Mouse (Mus musculus): ENCODE measurements around the gene Hist1h4a.
A peak's percentile ranks its signal among the peaks of the same experiment; 100 is the strongest.
"Not testable (repeated sequence)": the region's sequence is repeated elsewhere in the genome, so short reads cannot be mapped to it uniquely, and the experiment has no call there.

The Hist1h4a gene

GRCm38 (mm10) chr13:23760972-23761864 lies at the start of gene Hist1h4a:
TSS of gene Hist1h4a (minus strand) at chr13:23761230.
- peak; percentile 93 for DNase-seq (ENCODE audit: low spot score)

DNA sequence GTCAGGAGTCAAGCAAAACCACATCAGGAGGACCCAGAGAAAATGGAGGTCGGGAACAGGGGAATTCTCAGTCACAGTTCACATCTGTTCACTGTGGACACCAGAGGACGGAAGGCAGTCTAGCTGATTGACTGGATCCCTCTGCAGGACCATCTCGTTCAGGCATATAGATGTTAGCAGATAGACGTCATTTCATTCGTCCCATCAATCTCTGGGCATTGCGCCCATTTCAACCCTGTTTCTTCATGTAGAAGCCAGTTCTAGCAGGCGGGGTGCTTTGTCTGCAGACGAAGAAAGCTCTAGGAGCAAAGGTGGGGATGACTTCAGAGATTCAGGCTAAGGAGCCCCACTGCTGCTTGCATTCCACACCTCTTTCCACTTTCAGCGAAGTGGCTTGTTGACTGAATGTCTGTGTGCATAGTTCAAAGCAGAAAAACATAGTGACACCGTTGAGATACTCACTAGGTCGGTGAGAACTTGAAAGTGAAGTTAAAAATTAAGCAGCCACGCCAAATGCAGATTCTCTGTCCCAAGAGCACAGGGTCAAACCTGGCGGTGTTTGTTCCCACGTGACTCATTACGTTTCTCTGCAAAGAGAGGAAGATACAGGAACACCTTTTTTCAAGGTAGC lies 45.5 kb upstream of the Hist1h4a start, which contains the start of gene Slc17a2:
Gene Slc17a2, plus strand, starts transcription at position 572 of the 631 bp plus-strand sequence.
- no peak for DNase-seq (ENCODE audit: low spot score)

GRCm38 (mm10) chr13:23804532-23804931 lies 43.5 kb upstream of the Hist1h4a start:
- DNase-seq (ENCODE audit: low spot score), result no peak

- no peak for DNase-seq (ENCODE audit: low spot score)
These were observed 38.4 kb upstream of the Hist1h4a start for GRCm38 (mm10) chr13:23799405-23799804.

- DNase-seq (ENCODE audit: low spot score), result no peak
These were observed 31.5 kb upstream of the Hist1h4a start for GRCm38 (mm10) chr13:23792520-23792919.

DNA sequence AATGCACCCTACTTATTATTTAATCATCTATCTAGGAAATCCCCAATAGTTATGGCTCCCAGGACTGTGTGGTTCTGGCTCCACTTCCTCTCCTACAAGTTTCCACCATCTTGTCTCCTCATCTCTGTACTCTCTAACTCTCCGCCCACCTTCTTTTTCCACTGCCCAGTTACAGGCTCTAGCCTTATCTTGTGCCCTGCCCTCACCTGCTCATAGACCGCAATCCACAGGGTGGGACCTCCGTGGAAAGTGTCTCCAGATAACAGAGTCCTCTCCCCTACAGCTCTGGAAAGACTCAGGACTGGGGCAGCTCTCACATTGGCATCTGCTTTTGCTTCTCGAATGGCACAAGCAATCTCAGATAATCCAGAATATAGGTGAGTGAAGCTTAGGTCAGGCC lies 18.0 kb upstream of the Hist1h4a start:
- DNase-seq (ENCODE audit: low spot score), result no peak

DNA sequence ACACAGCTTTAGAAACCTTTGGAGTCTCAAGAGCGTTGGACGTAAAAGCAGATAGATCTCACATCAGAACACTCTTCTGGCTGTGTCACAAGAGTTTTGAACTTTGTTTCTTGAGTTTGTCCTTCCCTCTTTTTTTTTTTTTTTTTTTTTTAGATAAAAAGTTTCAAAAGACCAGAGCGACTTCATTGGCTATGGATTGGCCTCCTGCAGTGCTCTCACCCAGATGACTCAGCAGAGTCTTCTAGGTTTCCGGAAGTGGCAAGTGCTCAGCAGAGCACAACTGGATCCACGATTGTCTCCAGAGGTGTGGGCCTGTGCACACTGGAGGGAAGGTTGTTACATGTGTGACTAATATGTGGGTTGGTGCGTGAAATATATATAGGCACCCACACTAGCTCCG lies 17.3 kb upstream of the Hist1h4a start:
- DNase-seq (ENCODE audit: low spot score), result no peak

DNA sequence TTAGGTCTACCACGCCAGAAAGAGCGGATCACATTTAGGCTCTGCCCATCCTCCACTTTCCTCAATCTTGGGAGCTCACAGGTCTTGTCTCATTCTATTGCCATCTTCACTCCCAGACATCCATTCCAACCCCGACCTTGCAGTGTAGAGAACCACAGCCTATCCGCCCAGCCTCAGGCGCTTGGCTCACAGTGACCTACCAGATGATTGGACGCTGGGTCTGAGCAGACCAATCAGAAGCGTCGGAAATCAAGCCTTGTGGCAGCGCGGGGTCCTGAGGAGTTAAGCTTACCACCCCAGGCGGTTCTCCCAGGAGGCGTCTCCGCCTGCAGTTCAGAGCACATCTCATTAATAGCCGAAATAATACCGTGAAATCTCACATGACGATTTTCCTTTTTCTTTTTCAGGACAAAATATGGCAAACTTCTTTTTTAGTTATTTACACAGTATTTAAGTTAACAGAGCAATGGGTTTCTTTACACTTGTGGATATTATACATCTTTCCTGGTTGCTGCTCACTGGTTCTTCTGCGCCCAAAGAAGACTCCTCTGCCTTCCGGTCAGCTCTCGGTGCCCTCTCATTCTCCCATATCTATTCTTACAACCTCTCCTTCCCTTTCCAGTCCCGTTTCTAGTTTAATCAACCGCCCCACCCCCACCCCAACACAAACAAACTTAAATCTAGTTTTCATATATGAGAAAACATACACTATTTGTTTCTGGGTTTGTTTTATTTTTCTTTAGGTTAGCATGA lies 11.7 kb upstream of the Hist1h4a start:
- no peak for DNase-seq (ENCODE audit: low spot score)

GRCm38 (mm10) chr13:23769613-23770012 lies 8.6 kb upstream of the Hist1h4a start, which contains the start of gene Trim38:
TSS of gene Trim38 (plus strand) at chr13:23769913.
- DNase-seq (ENCODE audit: low spot score), result not testable (repeated sequence)

- DNase-seq (ENCODE audit: low spot score), result no peak
These were observed 7.9 kb upstream of the Hist1h4a start for GRCm38 (mm10) chr13:23768834-23769397.

DNA sequence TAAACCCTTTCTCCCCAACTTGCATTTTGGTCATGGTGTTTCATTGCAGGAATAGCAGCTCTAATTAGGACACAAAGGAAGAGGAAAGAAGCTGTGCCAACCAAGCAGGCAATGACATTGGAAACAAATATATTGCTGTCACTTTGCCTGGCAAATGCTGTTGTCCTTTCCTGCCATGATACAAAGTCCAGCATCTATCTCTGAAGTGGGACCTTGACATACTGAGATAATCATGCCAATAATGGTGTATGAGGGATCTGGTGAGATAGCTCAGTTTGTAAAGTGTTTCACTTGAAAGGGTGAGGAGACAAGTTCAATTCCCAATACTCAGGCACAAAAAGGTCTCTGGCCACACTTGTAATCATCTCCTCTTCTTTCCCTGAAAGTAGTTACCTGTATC lies 5.7 kb upstream of the Hist1h4a start:
- no peak for DNase-seq (ENCODE audit: low spot score)

- DNase-seq (ENCODE audit: low spot score), result no peak
These were observed 4.1 kb upstream of the Hist1h4a start for GRCm38 (mm10) chr13:23765172-23765513.

DNA sequence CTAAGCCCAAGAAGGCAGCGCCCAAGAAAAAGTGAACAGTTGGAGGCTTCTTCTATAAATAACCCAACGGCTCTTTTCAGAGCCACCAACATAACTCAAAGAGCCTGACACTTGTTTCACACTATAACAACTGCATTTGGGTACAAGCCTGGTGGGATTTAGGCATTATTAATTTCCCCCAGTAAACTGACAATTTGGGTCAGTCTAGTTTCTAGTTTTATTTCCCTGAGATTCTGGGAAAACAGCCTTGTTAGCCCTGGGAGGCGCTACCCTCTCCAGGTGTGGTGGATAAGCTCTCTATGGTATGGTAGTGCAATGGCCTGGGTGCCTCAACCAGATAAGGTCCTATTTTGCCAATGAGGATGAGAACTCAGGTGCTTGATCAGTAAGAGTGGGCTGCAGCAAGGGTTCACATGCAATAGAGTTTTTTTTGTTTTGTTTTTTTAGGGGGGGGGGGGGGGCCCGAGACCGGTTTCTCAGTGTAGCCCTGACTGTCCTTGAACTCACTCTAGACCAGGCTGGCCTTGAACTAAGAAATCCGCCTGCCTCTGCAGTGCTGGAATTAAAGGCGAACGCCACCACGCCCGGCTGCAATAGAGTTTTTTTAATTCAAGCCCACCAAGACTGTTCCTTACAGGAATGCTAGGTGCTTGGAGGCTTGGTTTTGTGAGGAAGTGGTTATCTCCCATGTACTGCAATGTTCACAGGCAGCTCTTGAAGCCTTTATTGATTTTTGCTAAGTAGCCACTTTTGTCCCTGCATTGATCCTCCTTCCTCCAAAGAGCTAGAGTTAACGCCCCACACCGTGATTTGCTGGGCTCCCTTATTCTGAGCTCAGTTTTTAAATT lies 3.5 kb upstream of the Hist1h4a start:
- DNase-seq (ENCODE audit: low spot score), result no peak

- DNase-seq (ENCODE audit: low spot score), result peak; percentile 62
These were observed 2.7 kb upstream of the Hist1h4a start, which contains the start of gene Hist1h1a for GRCm38 (mm10) chr13:23763586-23764323. TSS of gene Hist1h1a (plus strand) at chr13:23763666.

DNA sequence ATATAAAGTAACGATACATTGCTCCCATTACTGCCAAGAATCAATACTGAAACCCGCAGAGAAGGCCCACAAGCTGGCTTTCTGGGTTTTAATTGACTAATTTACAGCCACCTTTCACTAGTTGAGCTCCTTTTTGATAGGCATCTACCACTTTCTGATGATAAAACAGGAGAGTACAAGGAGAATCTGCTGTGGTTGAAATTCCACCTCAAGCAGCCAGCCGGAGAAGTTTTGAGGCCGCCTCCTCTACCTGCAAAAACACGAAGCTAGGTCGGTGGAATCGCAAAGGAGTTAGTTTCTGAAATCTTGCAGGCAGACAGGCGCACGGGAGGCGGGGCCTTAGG lies 2.2 kb upstream of the Hist1h4a start:
- DNase-seq (ENCODE audit: low spot score), result no peak

- DNase-seq (ENCODE audit: low spot score), result not testable (repeated sequence)
These were observed 1.1 kb upstream of the Hist1h4a start, which contains the start of gene Hist1h3a for GRCm38 (mm10) chr13:23761871-23762821. TSS of gene Hist1h3a (minus strand) at chr13:23762386.

GRCm38 (mm10) chr13:23760240-23760971 lies 624 bp downstream of the Hist1h4a start:
- DNase-seq (ENCODE audit: low spot score), result no peak

- DNase-seq (ENCODE audit: low spot score), result no peak
These were observed 1.2 kb downstream of the Hist1h4a start for GRCm38 (mm10) chr13:23759916-23760239.

Measured in ovary, postnatal 10 days (tissue).